Mouse (Mus musculus) spleen, postnatal 0 days (tissue): ENCODE data around the gene Erh. TPM values are rescaled to one million over a fixed set of nuclear protein-coding genes. Genes with fewer than 3 reads are reported as not detected.

ENCODE experiments used
- polyA plus RNA-seq: library from polyadenylated mRNA; unstranded; fragments of >200 nt; fragmentation: Nextera tagmentation; extraction: Ambion mirVana; gene quantifications from 2 replicates; pipeline ENCODE4 v1.2.1, GENCODE M21; 2015

The Erh gene
- 214 and 218 TPM in 2 replicates for polyA plus RNA-seq

GRCm38 (mm10) chr12:80643693-80644505 is at the start of gene Erh, which contains the start of gene Slc39a9:
Gene Erh (minus strand): TSS chr12:80644341.
Gene Slc39a9 (plus strand): TSS chr12:80643883.

GRCm38 (mm10) chr12:80692269-80692972 is 48.3 kb upstream of the Erh start, which contains the start of gene Plekhd1:
Gene Plekhd1 (plus strand): TSS chr12:80692591.

Other genes with a start within 250 kb of the Erh start
- 3.9 and 5.2 TPM in 2 replicates for gene Dcaf5, start 207.7 kb downstream of the Erh start, polyA plus RNA-seq
- 5.5 and 6.7 TPM in 2 replicates for gene Exd2, start 181.2 kb downstream of the Erh start, polyA plus RNA-seq
- 2.3 and 3.3 TPM in 2 replicates for gene Galnt16, start 126.1 kb downstream of the Erh start, polyA plus RNA-seq
- gene Slc39a9, start 458 bp downstream of the Erh start, polyA plus RNA-seq, result 8.2 and 8.7 TPM in 2 replicates
- 0.11 and 0.12 TPM in 2 replicates for gene Plekhd1, start 48.2 kb upstream of the Erh start, polyA plus RNA-seq
- gene Ccdc177, start 116.3 kb upstream of the Erh start, polyA plus RNA-seq, result not detected in 2 replicates
- 11.6 and 12.2 TPM in 2 replicates for gene Susd6, start 146.2 kb upstream of the Erh start, polyA plus RNA-seq